Mouse (Mus musculus) kidney, embryonic 16.5 days (tissue): ENCODE results near the gene Asb5. TPM values are rescaled to one million over a fixed set of nuclear protein-coding genes. Genes with fewer than 3 reads are reported as not detected.
"Not testable (repeated sequence)": the region's sequence is repeated elsewhere in the genome, so short reads cannot be mapped to it uniquely, and the experiment has no call there.

Source experiments
- ATAC-seq: fragments of 200-750 bp; cut with Nextera tagmentation; 2 replicates; pipeline ENCODE4 v1.8.0; 2017; ENCODE audit warnings: moderate TSS enrichment; ENCODE audit not compliant: low FRiP score, low TSS enrichment
- H3K27ac ChIP-seq: fragments of 300-500 bp; sonication (generic); 2 replicates; pipeline ENCODE4 v1.5.1; 2014; ENCODE audit warnings: low read length
- H3K27me3 ChIP-seq: fragments of 300-500 bp; sonication (generic); 2 replicates; pipeline ENCODE4 v1.6.1; 2014; ENCODE audit warnings: low read length, control low read depth, mixed read lengths; ENCODE audit not compliant: insufficient read depth
- H3K36me3 ChIP-seq: fragments of 300-500 bp; sonication (generic); 2 replicates; pipeline ENCODE4 v1.6.1; 2014; ENCODE audit warnings: low read length, control low read depth, mixed read lengths; ENCODE audit not compliant: insufficient read depth
- H3K4me1 ChIP-seq: fragments of 300-500 bp; sonication (generic); 2 replicates; pipeline ENCODE4 v1.6.1; 2014; ENCODE audit warnings: low read length, control low read depth, mixed read lengths; ENCODE audit not compliant: insufficient read depth
- H3K4me2 ChIP-seq: fragments of 300-500 bp; sonication (generic); replicated peaks from 2 replicates; pipeline ENCODE4 v1.6.1; 2014; ENCODE audit warnings: low read depth, low read length
- H3K4me3 ChIP-seq: fragments of 300-500 bp; sonication (generic); 2 replicates; pipeline ENCODE4 v1.5.1; 2014; ENCODE audit warnings: mild to moderate bottlenecking, low read length
- H3K9ac ChIP-seq: fragments of 300-500 bp; sonication (generic); replicated peaks from 2 replicates; pipeline ENCODE4 v1.6.1; 2014; ENCODE audit warnings: low read length
- H3K9me3 ChIP-seq: fragments of 300-500 bp; sonication (generic); 2 replicates; pipeline ENCODE4 v1.6.1; 2016; ENCODE audit warnings: low read length, control low read depth
- WGBS: fragments of 180-500 bp; shearing (Covaris S2); extraction: QIAGEN DNeasy Blood & Tissue Kit; methylation state at CpG from one replicate; pipeline ENCODE4 v1.1.7; 2014; 5-methylcytosine and 5-hydroxymethylcytosine counted together
- polyA plus RNA-seq: library from polyadenylated mRNA; unstranded; fragments of >200 nt; fragmentation: Nextera tagmentation; extraction: Ambion mirVana; gene quantifications from 2 replicates; pipeline ENCODE4 v1.2.1, GENCODE M21; 2015

The Asb5 gene
- polyA plus RNA-seq, 1 experiment from 2014 or later = 6.8 TPM

DNA sequence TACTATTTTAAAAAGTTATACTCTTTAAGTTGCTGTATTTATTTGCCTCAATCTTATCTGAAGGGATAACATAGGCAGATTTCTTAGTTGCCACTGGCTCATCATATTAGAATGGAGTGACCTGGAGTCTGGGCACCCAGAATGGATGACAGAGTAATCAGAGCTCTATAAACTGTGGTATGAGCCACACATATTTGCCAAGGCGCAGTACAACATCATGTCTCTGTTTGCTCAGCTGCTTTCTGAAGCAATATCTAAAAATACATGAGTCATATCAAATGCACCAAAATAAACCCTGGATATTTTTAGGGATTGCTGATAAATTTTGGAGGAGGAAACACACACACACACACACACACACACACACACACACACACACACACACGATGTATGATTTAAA lies 80.0 kb downstream of the Asb5 start:
- Histone ChIP-seq H3K27ac (no peak overlapping the region), H3K4me2 (no peak overlapping the region), H3K4me1 (no peaks in the 10 kb centered on the region), H3K9me3 (no peaks in the 10 kb centered on the region), H3K4me3 (no peak overlapping the region), H3K36me3 (no peaks in the 10 kb centered on the region), H3K27me3 (no peaks in the 10 kb centered on the region), H3K9ac (no peak overlapping the region)
- no peak for ATAC-seq
- WGBS = 85% methylated on average over 2 of the region's 2 CpGs

DNA sequence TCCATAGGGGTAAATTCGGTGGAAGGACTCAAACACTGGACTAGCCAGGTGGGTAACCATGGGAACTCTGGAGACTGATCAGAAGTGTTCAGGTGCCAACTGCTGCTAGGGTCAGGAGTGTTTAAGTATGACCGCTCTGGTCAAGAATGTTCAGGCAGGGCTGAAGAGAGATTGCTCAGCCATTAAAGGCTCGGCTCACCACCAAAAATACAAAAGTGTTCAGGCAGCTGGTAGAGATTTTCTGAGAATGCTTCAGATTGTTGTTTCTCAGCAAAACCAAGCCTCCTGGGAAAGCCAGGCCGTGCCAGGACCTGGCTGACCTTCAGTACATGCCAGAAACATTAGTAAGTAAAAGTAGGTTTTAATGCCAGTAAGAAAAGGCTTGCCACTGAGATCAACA lies 80.9 kb downstream of the Asb5 start:
- no peak for ATAC-seq
- Histone ChIP-seq H3K4me1 (no peaks in the 10 kb centered on the region), H3K9ac (no peak overlapping the region), H3K27me3 (no peaks in the 10 kb centered on the region), H3K4me2 (no peak overlapping the region), H3K36me3 (no peaks in the 10 kb centered on the region), H3K4me3 (no peak overlapping the region), H3K9me3 (no peaks in the 10 kb centered on the region), H3K27ac (no peak overlapping the region)
- 77% methylated on average over 4 of the region's 4 CpGs for WGBS

- 90% methylated on average over 17 of the region's 17 CpGs for WGBS
- H3K36me3 ChIP-seq, H3K4me2 ChIP-seq, H3K27ac ChIP-seq, H3K4me1 ChIP-seq, ATAC-seq, H3K9ac ChIP-seq, H3K9me3 ChIP-seq, H3K27me3 ChIP-seq, H3K4me3 ChIP-seq: not testable (repeated sequence)
Measured at GRCm38 (mm10) chr8:54616710-54617109, 87.3 kb downstream of the Asb5 start.

Other genes starting within 250 kb of the Asb5 start
- gene Spcs3, start 418 bp downstream of the Asb5 start, polyA plus RNA-seq = 98.0 and 99.3 TPM in 2 replicates
- gene Spata4, start 71.2 kb downstream of the Asb5 start, polyA plus RNA-seq = not detected in 2 replicates